Mouse (Mus musculus): ENCODE measurements at regions not wholly inside any gene's neighbourhood (a gene's known extent, or its start where the extent isn't known, plus 50 kb on each side); places are given as distances from the start of the nearest gene placed in this dataset.
A peak's percentile ranks its signal among the peaks of the same experiment; 100 is the strongest.

DNA sequence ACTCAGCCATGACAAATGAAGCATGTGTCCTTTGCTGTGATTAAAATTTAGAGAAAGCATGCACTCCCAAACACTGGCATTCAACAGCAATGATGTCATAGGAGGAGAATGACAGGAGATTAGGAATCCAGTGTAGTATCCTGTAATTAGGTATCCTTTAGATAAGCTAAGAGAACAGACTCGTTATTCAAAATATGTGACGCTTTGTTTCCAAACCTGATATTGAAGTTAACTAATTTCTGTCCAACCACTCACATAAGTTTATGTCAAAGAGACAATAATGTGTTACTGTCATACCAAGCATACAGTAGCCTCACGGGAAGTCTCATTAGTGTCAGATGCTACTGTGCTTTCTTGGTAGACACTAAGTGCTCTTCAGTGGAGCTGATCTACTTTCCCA is 383.1 kb upstream of the Tenm4 start:
- intact Hi-C loops (cut with DNase I), result no loop called here
- no peak for DNase-seq (ENCODE audit: extremely low spot score in 1 of 2, low spot score in 2 of 2)

GRCm38 (mm10) chr7:95789424-95789823 is 381.6 kb upstream of the Tenm4 start:
- intact Hi-C loops (cut with DNase I), result no loop called here
- no peak for DNase-seq (ENCODE audit: extremely low spot score in 1 of 2, low spot score in 2 of 2)

DNA sequence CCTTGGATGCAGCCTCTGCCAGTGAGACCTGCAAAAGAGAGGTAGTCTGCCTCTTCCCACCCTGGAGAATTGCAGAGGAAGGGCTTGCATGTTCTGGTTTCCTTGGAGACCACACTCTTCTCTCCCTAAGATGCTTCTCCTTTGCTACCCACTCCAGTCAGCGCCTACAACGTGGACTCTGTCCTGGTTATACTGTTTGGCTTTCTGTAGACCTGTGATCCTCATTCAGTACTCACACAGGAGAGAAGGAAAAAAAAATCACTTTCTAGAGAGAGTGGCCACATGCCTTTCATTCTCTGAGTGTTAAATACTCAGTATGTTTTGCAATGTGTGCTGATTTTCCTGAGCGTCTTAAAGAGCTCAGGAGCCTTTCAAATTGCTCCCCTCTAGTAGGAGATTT is 372.0 kb upstream of the Tenm4 start:
- intact Hi-C loops (cut with DNase I), result no loop called here
- DNase-seq (ENCODE audit: extremely low spot score in 1 of 2, low spot score in 2 of 2), result no peak

- no peak for DNase-seq (ENCODE audit: extremely low spot score in 1 of 2, low spot score in 2 of 2)
- intact Hi-C loops (cut with DNase I), result no loop called here
These were observed 361.4 kb upstream of the Tenm4 start for GRCm38 (mm10) chr7:95809626-95810025.

- intact Hi-C loops (cut with DNase I), result no loop called here
- DNase-seq (ENCODE audit: extremely low spot score in 1 of 2, low spot score in 2 of 2), result peak in 1 of 2 experiments; percentile 23
These were observed 360.9 kb upstream of the Tenm4 start for GRCm38 (mm10) chr7:95810096-95810495.

- no peak for DNase-seq (ENCODE audit: extremely low spot score in 1 of 2, low spot score in 2 of 2)
- intact Hi-C loops (cut with DNase I), result no loop called here
These were observed 356.2 kb upstream of the Tenm4 start for GRCm38 (mm10) chr7:95814865-95815264.

- intact Hi-C loops (cut with DNase I), result no loop called here
- DNase-seq (ENCODE audit: extremely low spot score in 1 of 2, low spot score in 2 of 2), result no peak
These were observed 347.5 kb upstream of the Tenm4 start for GRCm38 (mm10) chr7:95823539-95823938.

DNA sequence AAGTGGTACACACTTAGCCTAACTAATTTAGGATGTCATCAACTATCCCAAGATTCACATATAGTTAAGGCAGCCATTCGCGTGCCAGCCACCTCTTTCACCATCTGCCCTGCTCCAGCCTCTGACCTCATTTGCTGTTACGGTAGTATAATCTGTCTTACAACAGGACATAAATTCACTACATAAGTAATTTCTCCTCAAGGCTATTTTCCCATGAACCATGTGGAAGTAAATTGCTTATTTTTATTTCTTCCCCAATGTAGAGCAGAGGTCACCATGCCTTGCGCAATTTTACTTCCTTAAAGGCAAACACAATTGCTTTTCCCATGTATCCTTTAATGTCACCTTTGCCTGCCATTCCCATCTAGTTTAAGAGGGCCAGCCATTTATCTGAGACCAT is 341.2 kb upstream of the Tenm4 start:
- no peak for DNase-seq (ENCODE audit: extremely low spot score in 1 of 2, low spot score in 2 of 2)
- intact Hi-C loops (cut with DNase I), result no loop called here

GRCm38 (mm10) chr7:95834236-95834919 is 336.7 kb upstream of the Tenm4 start:
- no peak for DNase-seq (ENCODE audit: extremely low spot score in 1 of 2, low spot score in 2 of 2)

DNA sequence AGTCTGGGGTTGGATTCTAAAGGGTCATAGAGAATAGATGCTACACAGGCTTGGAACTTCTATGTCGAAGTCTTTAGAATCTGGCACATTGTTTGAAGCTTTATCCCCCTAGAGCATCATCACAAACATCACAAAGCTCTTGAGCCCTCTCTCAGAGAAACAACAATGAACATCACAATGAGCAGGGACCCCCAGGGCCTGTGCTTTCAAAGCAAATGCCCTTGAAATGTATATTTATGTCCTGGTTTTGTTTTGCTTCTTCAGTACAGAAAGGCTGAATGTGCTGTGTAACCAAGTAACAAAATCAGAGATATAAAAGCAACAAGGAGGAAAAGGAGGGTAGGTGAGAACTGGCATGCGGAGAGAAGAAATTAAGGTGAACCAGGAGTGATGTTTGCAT is 330.6 kb upstream of the Tenm4 start:
- DNase-seq (ENCODE audit: extremely low spot score in 1 of 2, low spot score in 2 of 2), result no peak
- intact Hi-C loops (cut with DNase I), result no loop called here

More at GRCm38 (mm10) chr7:95834236-95834919, 336.7 kb upstream of the Tenm4 start:
- intact Hi-C loops (cut with DNase I), result no loop called here

GRCm38 (mm10) chr7:95849874-95850273 is 321.2 kb upstream of the Tenm4 start:
- intact Hi-C loops (cut with DNase I), result no loop called here
- no peak for DNase-seq (ENCODE audit: extremely low spot score in 1 of 2, low spot score in 2 of 2)

DNA sequence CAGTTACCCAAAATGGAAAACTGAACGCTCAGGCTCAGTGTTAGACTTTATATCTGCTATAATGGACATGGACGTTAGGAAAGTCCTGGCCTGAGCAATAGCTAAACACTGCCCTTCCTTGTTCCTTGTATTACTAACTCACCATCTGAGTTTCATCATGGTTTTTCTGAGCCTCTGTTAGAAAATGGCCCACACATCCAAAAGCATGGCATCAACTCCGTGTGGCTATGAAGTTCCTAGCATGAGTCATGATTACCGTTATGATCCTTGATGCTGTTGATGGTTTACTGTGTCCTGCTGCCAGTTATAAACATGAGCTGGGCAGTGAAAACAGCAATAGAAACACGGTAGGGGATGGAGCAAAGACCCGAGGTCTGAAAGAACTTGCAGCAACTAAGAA is 318.4 kb upstream of the Tenm4 start:
- DNase-seq (ENCODE audit: extremely low spot score in 1 of 2, low spot score in 2 of 2), result no peak
- intact Hi-C loops (cut with DNase I), result no loop called here

- intact Hi-C loops (cut with DNase I), result no loop called here
- no peak for DNase-seq (ENCODE audit: extremely low spot score in 1 of 2, low spot score in 2 of 2)
These were observed 317.7 kb upstream of the Tenm4 start for GRCm38 (mm10) chr7:95853225-95853812.

- no peak for DNase-seq (ENCODE audit: extremely low spot score in 1 of 2, low spot score in 2 of 2)
- intact Hi-C loops (cut with DNase I), result no loop called here
These were observed 312.8 kb upstream of the Tenm4 start for GRCm38 (mm10) chr7:95858247-95858646.

- DNase-seq (ENCODE audit: extremely low spot score in 1 of 2, low spot score in 2 of 2), result no peak
- intact Hi-C loops (cut with DNase I), result no loop called here
These were observed 306.8 kb upstream of the Tenm4 start for GRCm38 (mm10) chr7:95864233-95864632.

DNA sequence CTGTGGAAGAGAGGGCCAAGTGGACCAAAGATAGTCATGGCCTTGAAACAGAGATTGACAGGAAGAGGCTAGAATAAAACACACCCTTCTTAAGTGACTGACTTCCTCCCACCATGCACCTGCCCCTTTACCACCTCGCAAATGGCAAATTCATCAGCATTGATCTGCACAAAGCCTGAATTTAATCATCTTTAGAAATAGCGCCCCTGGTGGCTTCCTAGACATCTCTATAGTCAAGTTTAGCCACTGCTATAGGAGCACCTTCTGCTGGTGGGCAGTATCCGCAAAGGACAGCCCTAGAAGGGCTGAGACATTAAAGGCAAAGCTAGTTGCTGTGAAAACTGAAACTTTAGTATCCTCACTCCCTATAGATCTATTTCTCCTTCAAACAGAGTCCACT is 305.8 kb upstream of the Tenm4 start:
- DNase-seq (ENCODE audit: extremely low spot score in 1 of 2, low spot score in 2 of 2), result no peak
- intact Hi-C loops (cut with DNase I), result no loop called here

DNA sequence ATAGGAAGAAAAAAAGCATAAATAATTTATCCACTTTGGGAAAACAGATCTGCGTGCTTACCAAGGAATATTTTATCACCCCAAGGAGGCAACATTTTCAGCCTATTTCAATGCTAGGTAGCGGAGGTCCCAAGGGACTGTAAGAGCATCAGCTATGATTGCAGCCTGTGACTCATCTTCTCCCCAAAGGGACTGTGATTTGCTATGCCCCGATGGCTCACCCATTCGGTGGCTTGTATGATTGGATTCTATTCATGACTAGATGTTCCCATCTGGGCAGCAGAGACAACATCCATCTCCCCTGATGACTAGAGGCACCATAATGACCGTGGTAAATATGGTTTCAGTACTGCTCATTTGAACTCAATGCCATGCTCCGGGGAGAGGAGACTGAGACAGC is 302.3 kb upstream of the Tenm4 start:
- intact Hi-C loops (cut with DNase I), result no loop called here
- no peak for DNase-seq (ENCODE audit: extremely low spot score in 1 of 2, low spot score in 2 of 2)

- intact Hi-C loops (cut with DNase I), result no loop called here
- DNase-seq (ENCODE audit: extremely low spot score in 1 of 2, low spot score in 2 of 2), result no peak
These were observed 290.3 kb upstream of the Tenm4 start for GRCm38 (mm10) chr7:95880576-95881267.

DNA sequence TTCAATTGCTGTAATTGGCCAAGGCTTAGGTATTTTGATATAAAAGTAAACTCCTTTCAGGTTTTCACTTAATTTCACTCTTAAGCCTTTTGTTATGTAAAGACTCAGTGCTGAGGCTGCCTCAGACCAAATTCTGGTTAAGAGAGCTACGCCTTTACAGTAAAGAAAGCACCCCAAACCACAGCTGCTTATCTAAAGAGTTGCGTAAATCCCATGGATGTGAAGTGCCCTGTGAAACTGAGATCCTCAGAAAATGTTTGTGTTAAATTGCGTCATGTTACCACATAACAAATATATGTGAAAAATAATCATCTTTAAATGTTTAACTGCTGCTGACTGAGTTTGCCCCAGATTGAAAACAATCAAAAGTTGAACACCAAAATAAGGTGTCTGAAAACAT is 269.5 kb upstream of the Tenm4 start:
- intact Hi-C loops (cut with DNase I), result no loop called here
- DNase-seq (ENCODE audit: extremely low spot score in 1 of 2, low spot score in 2 of 2), result no peak

GRCm38 (mm10) chr7:95914406-95915080 is 256.5 kb upstream of the Tenm4 start:
- peak in 1 of 2 experiments; percentile 8 for DNase-seq (ENCODE audit: extremely low spot score in 1 of 2, low spot score in 2 of 2)
- intact Hi-C loops (cut with DNase I), result no loop called here

Measured in left cerebral cortex, postnatal 10 days (tissue).